Mouse (Mus musculus): ENCODE results near the gene Cep170b.
A peak's percentile ranks its signal among the peaks of the same experiment; 100 is the strongest.

The Cep170b gene

GRCm38 (mm10) chr12:112720216-112720615 is at the start of gene Cep170b:
Gene Cep170b (plus strand): TSS chr12:112720455.
- no peak for DNase-seq (ENCODE audit: low spot score in 2 of 2)

GRCm38 (mm10) chr12:112670718-112671393 is 49.4 kb upstream of the Cep170b start:
- no peak for DNase-seq (ENCODE audit: low spot score in 2 of 2)

- no peak for DNase-seq (ENCODE audit: low spot score in 2 of 2)
Observed at GRCm38 (mm10) chr12:112671891-112672290, 48.4 kb upstream of the Cep170b start.

- no peak for DNase-seq (ENCODE audit: low spot score in 2 of 2)
Observed at GRCm38 (mm10) chr12:112672744-112673575, 47.3 kb upstream of the Cep170b start.

GRCm38 (mm10) chr12:112673576-112674091 is 46.6 kb upstream of the Cep170b start:
- DNase-seq (ENCODE audit: low spot score in 2 of 2): no peak

GRCm38 (mm10) chr12:112674132-112675011 is 45.9 kb upstream of the Cep170b start, which contains the start of gene Akt1:
Gene Akt1 (minus strand): TSS chr12:112674884.
- peak; percentile 67 to 77 for DNase-seq (ENCODE audit: low spot score in 2 of 2)

- DNase-seq (ENCODE audit: low spot score in 2 of 2): peak; percentile 71 to 77
Observed at GRCm38 (mm10) chr12:112675245-112676035, 44.8 kb upstream of the Cep170b start.

GRCm38 (mm10) chr12:112677076-112677475 is 43.2 kb upstream of the Cep170b start:
- no peak for DNase-seq (ENCODE audit: low spot score in 2 of 2)

- no peak for DNase-seq (ENCODE audit: low spot score in 2 of 2)
Observed at GRCm38 (mm10) chr12:112677943-112678554, 42.2 kb upstream of the Cep170b start.

GRCm38 (mm10) chr12:112678555-112679026 is 41.7 kb upstream of the Cep170b start, which contains the start of gene Zbtb42:
Gene Zbtb42 (plus strand): TSS chr12:112678828.
- DNase-seq (ENCODE audit: low spot score in 2 of 2): peak; percentile 66 to 67

GRCm38 (mm10) chr12:112679027-112679996 is 40.9 kb upstream of the Cep170b start:
- DNase-seq (ENCODE audit: low spot score in 2 of 2): peak in 1 of 2 experiments; percentile 78

GRCm38 (mm10) chr12:112683351-112683750 is 36.9 kb upstream of the Cep170b start:
- no peak for DNase-seq (ENCODE audit: low spot score in 2 of 2)

GRCm38 (mm10) chr12:112688458-112688857 is 31.8 kb upstream of the Cep170b start:
- no peak for DNase-seq (ENCODE audit: low spot score in 2 of 2)

- peak; percentile 90 to 94 for DNase-seq (ENCODE audit: low spot score in 2 of 2)
Observed at GRCm38 (mm10) chr12:112693185-112694126, 26.8 kb upstream of the Cep170b start.

- no peak for DNase-seq (ENCODE audit: low spot score in 2 of 2)
Observed at GRCm38 (mm10) chr12:112694127-112694475, 26.2 kb upstream of the Cep170b start.

- DNase-seq (ENCODE audit: low spot score in 2 of 2): no peak
Observed at GRCm38 (mm10) chr12:112696806-112697425, 23.3 kb upstream of the Cep170b start.

GRCm38 (mm10) chr12:112700522-112700921 is 19.7 kb upstream of the Cep170b start:
- no peak for DNase-seq (ENCODE audit: low spot score in 2 of 2)

Measured in urinary bladder, adult 18-20 months (tissue).